Mouse (Mus musculus): ENCODE results near the gene Hoxc12.

GRCm38 (mm10) chr15:102980912-102981311, 44.4 kb downstream of the Hoxc12 start:
- TF ChIP-seq GATA1 (IDR thresholded peaks at IDR 0.05; ENCODE audit: borderline replicate concordance, low read length) = no peak
- TF ChIP-seq FLI1 (IDR thresholded peaks at IDR 0.05; ENCODE audit: low read length) = no peak
